Mouse (Mus musculus) heart, embryonic 11.5 days (tissue): ENCODE measurements around the gene Cacng6. TPM values are rescaled to one million over a fixed set of nuclear protein-coding genes. Genes with fewer than 3 reads are reported as not detected.
A peak's percentile ranks its signal among the peaks of the same experiment; 100 is the strongest.

Source experiments
- ATAC-seq: fragments of 200-750 bp; cut with Nextera tagmentation; replicated peaks from 2 replicates; pipeline ENCODE4 v1.8.0; 2017; ENCODE audit warnings: moderate library complexity; ENCODE audit not compliant: insufficient number of reproducible peaks, low FRiP score, low TSS enrichment
- H3K27ac ChIP-seq: fragments of 300-500 bp; sonication (generic); 2 replicates; pipeline ENCODE4 v1.5.1; 2014; ENCODE audit warnings: mild to moderate bottlenecking, low read depth, low read length
- H3K27me3 ChIP-seq: fragments of 300-500 bp; sonication (generic); 2 replicates; pipeline ENCODE4 v1.6.1; 2014; ENCODE audit warnings: mild to moderate bottlenecking, low read length, mixed read lengths; ENCODE audit not compliant: control insufficient read depth, insufficient read depth
- H3K36me3 ChIP-seq: fragments of 300-500 bp; sonication (generic); 2 replicates; pipeline ENCODE4 v1.6.1; 2014; ENCODE audit warnings: mild to moderate bottlenecking, low read length, moderate library complexity, mixed read lengths; ENCODE audit not compliant: control insufficient read depth, insufficient read depth
- H3K4me1 ChIP-seq: fragments of 300-500 bp; sonication (generic); 2 replicates; pipeline ENCODE4 v1.6.1; 2014; ENCODE audit warnings: low read length; ENCODE audit not compliant: control insufficient read depth, insufficient read depth
- H3K4me2 ChIP-seq: fragments of 300-500 bp; sonication (generic); 2 replicates; pipeline ENCODE4 v1.6.1; 2014; ENCODE audit warnings: mild to moderate bottlenecking, moderate library complexity
- H3K4me3 ChIP-seq: fragments of 300-500 bp; sonication (generic); 2 replicates; pipeline ENCODE4 v1.5.1; 2014; ENCODE audit warnings: low read depth, low read length
- H3K9ac ChIP-seq: fragments of 300-500 bp; sonication (generic); 2 replicates; pipeline ENCODE4 v1.6.1; 2014; ENCODE audit warnings: mild to moderate bottlenecking, low read depth, low read length, moderate library complexity
- H3K9me3 ChIP-seq: fragments of 300-500 bp; sonication (generic); replicated peaks from 2 replicates; pipeline ENCODE4 v1.6.1; 2016; ENCODE audit warnings: low read length; ENCODE audit not compliant: control insufficient read depth
- WGBS: fragments of 180-500 bp; shearing (Covaris S2); extraction: QIAGEN DNeasy Blood & Tissue Kit; methylation state at CpG from one replicate; pipeline ENCODE4 v1.1.7; 2014; ENCODE audit not compliant: insufficient replicate concordance; 5-methylcytosine and 5-hydroxymethylcytosine counted together
- polyA plus RNA-seq: library from polyadenylated mRNA; unstranded; fragments of >200 nt; fragmentation: Nextera tagmentation; extraction: Ambion mirVana; gene quantifications from 2 replicates; pipeline ENCODE4 v1.2.1, GENCODE M21; 2014

Gene Cacng6
- 18.3 and 19.0 TPM in 2 replicates for polyA plus RNA-seq

DNA sequence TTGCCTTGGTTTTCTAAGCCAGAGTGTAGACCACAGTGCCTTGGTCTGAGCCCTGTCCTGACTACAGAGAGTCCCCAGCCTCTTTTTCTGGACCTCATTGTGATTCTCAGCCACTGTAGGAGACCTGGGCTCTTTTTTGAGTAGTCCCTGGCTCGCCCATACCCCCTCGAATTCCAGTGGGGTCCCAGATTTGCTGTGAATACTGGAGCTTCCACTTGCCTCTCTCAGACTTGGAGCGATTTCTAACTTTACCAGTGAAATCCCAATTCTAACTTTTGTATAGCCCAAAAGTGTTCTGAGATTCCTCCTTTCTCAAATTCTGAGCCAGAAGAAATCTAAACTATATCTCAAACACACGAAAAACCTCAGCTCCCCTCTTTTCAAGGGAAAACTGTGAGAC, at the start of gene Cacng6:
TSS of gene Cacng6 (plus strand) at position 301 of the 400 bp plus-strand sequence.
- peak within 1 kb of the TSS; percentile 63 for H3K9ac ChIP-seq
- WGBS = 25% methylated on average over 4 of the region's 4 CpGs
- no peaks in the 10 kb centered on the region for H3K9me3 ChIP-seq
- no peak for ATAC-seq
- peaks cover 50% of the 10 kb centered on the region for H3K27me3 ChIP-seq
- peak within 1 kb of the TSS; percentile 64 for H3K4me2 ChIP-seq
- H3K27ac ChIP-seq = no peak within 1 kb of the TSS
- H3K36me3 ChIP-seq = no peaks in the 10 kb centered on the region
- H3K4me3 ChIP-seq = peak within 1 kb of the TSS; percentile 39
- no peaks in the 10 kb centered on the region for H3K4me1 ChIP-seq

DNA sequence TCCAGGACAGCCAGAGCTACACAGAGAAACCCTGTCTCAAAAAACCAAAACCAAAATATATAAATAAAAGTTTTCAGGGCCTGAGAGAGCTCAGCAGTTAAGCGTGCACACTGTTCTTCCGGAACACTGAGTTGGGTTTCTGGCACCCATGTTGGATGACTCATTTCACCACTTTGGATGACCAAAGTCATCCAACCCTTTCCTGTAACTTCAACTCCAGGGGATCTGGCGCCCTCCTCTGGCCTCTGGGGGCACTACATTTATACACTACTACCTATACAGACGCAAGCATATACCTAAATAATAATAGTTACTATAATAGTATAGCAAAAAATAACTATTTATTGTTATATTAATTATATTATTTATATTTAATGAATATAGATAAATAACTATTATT, 47.2 kb upstream of the Cacng6 start:
- Histone ChIP-seq H3K4me1 (no peaks in the 10 kb centered on the region), H3K9ac (no peak overlapping the region), H3K4me3 (no peak overlapping the region), H3K9me3 (no peaks in the 10 kb centered on the region), H3K27ac (no peak overlapping the region), H3K36me3 (no peaks in the 10 kb centered on the region), H3K27me3 (no peaks in the 10 kb centered on the region), H3K4me2 (no peak overlapping the region)
- no peak for ATAC-seq
- 48% methylated on average over 4 of the region's 4 CpGs for WGBS

DNA sequence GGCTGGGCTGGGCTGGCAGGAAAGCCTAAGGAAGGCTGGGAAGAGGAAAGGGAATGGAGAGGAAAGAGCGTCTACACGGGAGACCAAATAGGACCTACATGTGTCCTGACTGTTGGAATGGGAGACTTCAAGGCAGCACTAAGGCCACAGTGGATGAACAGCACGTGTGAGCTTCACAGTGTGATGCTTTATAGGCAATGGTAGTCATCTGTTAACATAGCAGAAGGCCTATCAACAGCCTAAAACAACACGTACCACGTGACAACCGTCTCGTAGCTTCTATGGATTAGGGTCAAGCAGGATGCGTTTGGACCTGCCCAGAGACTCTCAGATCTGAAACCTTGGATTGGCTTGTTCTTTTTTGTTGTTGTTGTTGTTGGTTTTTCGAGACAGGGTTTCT, 41.9 kb upstream of the Cacng6 start:
- Histone ChIP-seq H3K4me2 (no peak overlapping the region), H3K4me1 (no peaks in the 10 kb centered on the region), H3K27me3 (no peaks in the 10 kb centered on the region), H3K9me3 (no peaks in the 10 kb centered on the region), H3K4me3 (no peak overlapping the region), H3K36me3 (no peaks in the 10 kb centered on the region), H3K27ac (no peak overlapping the region), H3K9ac (no peak overlapping the region)
- ATAC-seq = no peak
- WGBS = 76% methylated on average over 9 of the region's 9 CpGs

DNA sequence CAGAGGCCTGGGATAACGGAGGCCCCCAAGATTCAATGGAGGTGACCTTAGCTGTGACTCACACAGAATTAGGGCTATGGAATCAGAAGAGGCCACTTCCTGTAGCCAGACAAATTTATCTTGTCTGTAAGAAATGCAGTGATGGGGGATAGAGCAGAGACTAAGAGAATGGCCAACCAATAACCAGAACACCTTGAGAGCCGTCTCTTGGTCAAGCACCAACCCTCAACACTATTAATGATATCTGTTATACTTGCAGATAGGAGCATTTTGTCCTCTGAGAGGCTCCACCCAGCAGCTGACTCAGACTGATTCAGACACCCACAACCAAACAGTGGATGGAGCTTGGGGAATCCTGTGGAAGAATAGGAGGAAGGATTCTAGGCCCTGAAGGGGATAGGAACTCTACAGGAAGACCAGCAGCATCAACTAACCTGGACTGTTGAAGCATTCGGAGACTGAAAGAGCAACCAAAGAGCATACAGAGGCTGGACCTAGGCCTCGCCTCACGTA, 39.1 kb upstream of the Cacng6 start:
- no peak for ATAC-seq
- WGBS = 76% methylated on average over 5 of the region's 5 CpGs
- Histone ChIP-seq H3K9me3 (no peaks in the 10 kb centered on the region), H3K4me1 (no peaks in the 10 kb centered on the region), H3K27ac (no peak overlapping the region), H3K4me3 (no peak overlapping the region), H3K36me3 (no peaks in the 10 kb centered on the region), H3K9ac (no peak overlapping the region), H3K27me3 (no peaks in the 10 kb centered on the region), H3K4me2 (no peak overlapping the region)

DNA sequence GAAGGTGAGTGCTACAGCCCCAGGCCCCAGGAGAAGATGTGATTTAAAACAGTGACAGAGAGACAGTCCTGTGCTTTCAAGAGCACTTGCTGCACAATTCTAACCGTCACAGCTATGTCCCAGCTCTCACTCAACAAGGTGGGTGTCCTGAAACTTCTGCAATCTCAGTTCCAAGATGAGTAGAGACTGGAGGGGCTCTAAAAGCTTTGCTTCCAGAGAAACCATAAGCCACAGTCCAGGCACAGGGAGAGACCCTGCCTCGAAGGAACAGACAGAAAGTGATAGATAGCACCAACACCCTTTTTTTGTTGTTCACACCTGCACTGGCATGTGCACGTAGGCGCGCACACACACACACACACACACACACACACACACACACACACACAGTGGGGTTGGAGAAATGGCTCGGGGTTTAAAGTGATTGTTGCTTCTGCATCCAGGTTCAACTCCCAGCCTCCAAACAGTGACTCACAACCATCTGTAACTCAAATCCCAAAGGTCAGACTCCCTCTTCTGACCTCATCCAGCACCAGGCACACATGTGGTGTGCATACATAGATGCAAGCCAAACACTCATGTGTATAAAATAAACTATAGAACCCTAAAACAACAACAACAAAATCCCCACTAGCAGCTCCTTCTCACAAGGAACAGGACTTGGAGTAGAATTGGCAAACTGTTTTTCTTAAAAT, 37.8 kb upstream of the Cacng6 start:
- no peak overlapping the region for H3K4me3 ChIP-seq
- no peak overlapping the region for H3K4me2 ChIP-seq
- ATAC-seq = no peak
- H3K27ac ChIP-seq = no peak overlapping the region
- WGBS = 70% methylated on average over 6 of the region's 6 CpGs
- H3K4me1 ChIP-seq = no peaks in the 10 kb centered on the region
- H3K36me3 ChIP-seq = no peaks in the 10 kb centered on the region
- no peak overlapping the region for H3K9ac ChIP-seq
- no peaks in the 10 kb centered on the region for H3K27me3 ChIP-seq
- H3K9me3 ChIP-seq = no peaks in the 10 kb centered on the region

DNA sequence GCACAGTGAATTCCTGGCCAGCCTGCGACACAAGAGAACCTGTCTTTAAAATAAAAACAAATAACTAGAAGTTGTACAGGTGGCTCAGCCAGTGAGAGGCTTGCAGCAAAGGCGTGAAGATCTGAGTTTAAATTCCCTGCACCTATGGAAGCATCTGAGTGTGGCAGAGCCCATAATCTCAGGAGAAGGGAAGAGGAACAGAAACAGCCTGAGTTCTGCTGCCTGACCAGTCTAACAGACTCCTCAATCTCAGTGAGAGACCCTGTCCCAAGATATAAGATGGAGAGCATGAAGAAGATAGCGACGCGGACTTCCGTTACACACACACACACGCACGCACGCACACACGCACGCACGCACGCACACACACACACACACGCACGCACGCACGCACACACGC, 36.2 kb upstream of the Cacng6 start:
- H3K9ac ChIP-seq = no peak overlapping the region
- no peak overlapping the region for H3K4me2 ChIP-seq
- ATAC-seq = no peak
- no peak overlapping the region for H3K27ac ChIP-seq
- no peaks in the 10 kb centered on the region for H3K36me3 ChIP-seq
- 80% methylated on average over 18 of the region's 18 CpGs for WGBS
- no peak overlapping the region for H3K4me3 ChIP-seq
- 0 out of 2 replicates have a peak, but pooled peaks cover 2% of the 10 kb centered on the region for H3K4me1 ChIP-seq
- H3K27me3 ChIP-seq = no peaks in the 10 kb centered on the region
- H3K9me3 ChIP-seq = no peaks in the 10 kb centered on the region

DNA sequence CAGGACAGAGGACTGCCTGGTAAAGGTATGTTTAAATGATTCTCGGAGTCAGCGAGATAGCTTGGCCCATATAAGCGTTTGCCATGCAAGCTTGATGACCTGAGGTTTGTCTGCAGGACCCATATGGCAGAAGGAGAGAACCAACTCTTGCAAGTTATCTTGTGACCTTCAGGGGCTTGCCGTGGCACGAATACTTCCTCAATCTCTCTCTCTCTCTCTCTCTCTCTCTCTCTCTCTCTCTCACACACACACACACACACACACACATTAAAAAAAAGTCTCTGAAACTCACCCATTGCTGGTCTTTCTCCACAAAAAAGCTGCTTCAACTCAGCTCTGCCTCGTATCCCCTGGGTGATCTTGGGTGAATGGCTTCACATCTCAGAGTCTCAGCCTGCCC, 35.1 kb upstream of the Cacng6 start:
- Histone ChIP-seq H3K9me3 (no peaks in the 10 kb centered on the region), H3K4me2 (no peak overlapping the region), H3K27me3 (no peaks in the 10 kb centered on the region), H3K9ac (no peak overlapping the region), H3K36me3 (no peaks in the 10 kb centered on the region), H3K27ac (no peak overlapping the region), H3K4me3 (no peak overlapping the region), H3K4me1 (0 out of 2 replicates have a peak, but pooled peaks cover 2% of the 10 kb centered on the region)
- no peak for ATAC-seq
- WGBS = 42% methylated on average over 6 of the region's 6 CpGs

DNA sequence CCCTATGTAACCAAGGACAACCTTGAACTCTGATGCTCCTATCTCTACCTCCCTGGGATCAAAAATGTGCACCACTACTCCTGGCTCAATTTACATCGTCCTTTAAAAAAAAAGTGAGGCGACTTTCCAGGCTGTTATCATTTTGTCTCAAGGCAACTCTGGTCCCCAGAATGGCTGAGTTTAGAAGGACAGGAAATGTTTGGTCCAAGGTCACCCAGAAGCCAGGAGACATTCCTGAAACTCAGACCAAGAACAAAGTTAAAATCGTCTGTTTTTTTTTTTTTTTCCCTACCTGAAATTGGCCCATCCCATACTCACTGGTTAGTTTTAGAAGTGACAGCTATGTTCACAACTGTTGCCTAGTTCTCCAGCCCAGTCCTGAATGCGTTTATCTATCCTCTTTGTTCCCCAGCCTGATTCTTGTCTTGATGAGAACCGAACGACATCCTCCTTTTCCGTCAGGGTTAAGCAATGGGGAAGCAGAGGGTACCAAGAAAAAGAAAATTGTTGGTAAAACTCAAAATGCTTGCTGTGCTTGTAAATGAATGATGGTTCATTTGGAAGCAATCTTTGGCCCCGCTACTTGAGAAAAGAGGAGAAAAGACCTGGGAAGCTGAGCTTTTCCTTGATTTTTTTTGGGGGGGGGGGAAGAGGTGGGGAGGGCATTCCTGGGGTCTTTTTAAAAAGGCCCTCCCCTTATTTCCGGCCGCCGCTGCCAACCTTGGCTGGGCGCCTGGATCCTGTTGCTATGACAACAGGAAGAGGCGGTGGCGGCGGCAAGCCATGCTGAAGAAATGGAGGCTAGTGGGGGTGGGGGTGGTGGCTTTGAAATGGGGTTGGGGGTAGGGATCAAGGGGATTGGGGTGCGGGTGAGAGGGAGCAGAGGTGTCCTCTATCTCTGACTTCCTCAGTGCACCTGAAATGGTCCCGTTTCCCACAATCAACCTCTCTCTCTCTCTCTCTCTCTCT, 34.3 kb upstream of the Cacng6 start:
- ATAC-seq = no peak; the same call in 1 of the 2 replicates
- Histone ChIP-seq H3K4me1 (0 out of 2 replicates have a peak, but pooled peaks cover 2% of the 10 kb centered on the region), H3K9ac (no peak overlapping the region), H3K4me3 (peak overlapping the region; percentile 27), H3K27me3 (no peaks in the 10 kb centered on the region), H3K9me3 (no peaks in the 10 kb centered on the region), H3K36me3 (no peaks in the 10 kb centered on the region), H3K27ac (0 out of 2 replicates have a peak overlapping the region, but pooled peaks have one; percentile 29), H3K4me2 (peak overlapping the region; percentile 55)
- under 1% methylated on average over 17 of the region's 17 CpGs for WGBS
